Mouse (Mus musculus): ENCODE results near the gene Olfr912. TPM values are rescaled to one million over a fixed set of nuclear protein-coding genes. Genes with fewer than 3 reads are reported as not detected.

Olfr912 gene
- polyA plus RNA-seq (2012; ENCODE audit: insufficient read depth, insufficient read length, missing spikeins): 0.15 TPM in 2 replicates

DNA sequence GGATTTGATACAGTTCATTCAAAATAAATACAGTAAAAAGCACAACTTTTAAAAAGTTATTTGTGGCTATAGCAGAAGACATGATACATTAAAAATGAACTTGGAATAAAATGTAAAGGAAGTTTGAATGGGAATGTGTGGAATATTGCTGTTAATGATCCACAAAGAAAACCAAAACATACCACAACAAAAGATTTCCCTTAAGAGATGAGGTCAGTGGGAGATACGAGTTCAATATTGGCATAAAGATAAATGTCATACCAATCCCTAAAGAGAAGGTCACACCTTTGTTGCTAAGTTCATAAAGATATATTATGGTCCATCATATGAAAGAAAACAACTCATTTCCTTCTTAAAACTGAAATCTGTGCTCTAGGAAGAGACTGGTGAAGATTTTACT lies at the start of gene Olfr912:
Gene Olfr912, plus strand, starts transcription at position 301 of the 400 bp plus-strand sequence.
- no peak within 1 kb of the TSS for H3K27ac ChIP-seq (ENCODE audit: insufficient read depth, low read depth, low read length)
- H3K4me1 ChIP-seq (ENCODE audit: control insufficient read depth, insufficient read depth, low read length): no peaks in the 10 kb centered on the region
- TF ChIP-seq CTCF (IDR thresholded peaks at IDR 0.05; ENCODE audit: low read depth, low read length) (no peak), POLR2A (IDR thresholded peaks at IDR 0.05; ENCODE audit: borderline replicate concordance, low read depth, low read length) (no peak)
- H3K4me3 ChIP-seq (ENCODE audit: insufficient read depth, low read length): no peak within 1 kb of the TSS

DNA sequence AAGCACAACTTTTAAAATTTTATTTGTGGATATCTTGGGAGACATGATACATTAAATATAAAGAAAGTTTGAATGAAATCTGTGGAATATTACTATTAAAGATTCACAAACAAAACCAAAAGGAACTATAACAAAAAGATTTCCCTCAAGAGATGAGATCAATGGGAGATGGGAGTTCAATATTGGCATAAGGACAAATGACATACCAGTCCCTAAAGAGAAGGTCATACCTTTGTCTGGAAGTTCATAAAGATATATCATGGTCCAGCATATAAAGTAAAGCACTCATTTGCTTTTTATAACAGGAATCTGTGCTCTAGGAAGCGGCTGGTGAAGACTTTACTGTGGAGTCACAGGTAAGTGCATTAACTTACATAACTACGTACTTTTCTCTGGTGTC lies 42.4 kb upstream of the Olfr912 start, which contains the start of gene Olfr910:
Gene Olfr910, plus strand, starts transcription at position 301 of the 400 bp plus-strand sequence.
- no peak within 1 kb of the TSS for H3K4me3 ChIP-seq (ENCODE audit: insufficient read depth, low read length)
- no peak within 1 kb of the TSS for H3K27ac ChIP-seq (ENCODE audit: insufficient read depth, low read depth, low read length)
- H3K4me1 ChIP-seq (ENCODE audit: control insufficient read depth, insufficient read depth, low read length): no peaks in the 10 kb centered on the region
- no peak for TF ChIP-seq POLR2A (IDR thresholded peaks at IDR 0.05; ENCODE audit: borderline replicate concordance, low read depth, low read length)
- no peak for TF ChIP-seq CTCF (IDR thresholded peaks at IDR 0.05; ENCODE audit: low read depth, low read length)

DNA sequence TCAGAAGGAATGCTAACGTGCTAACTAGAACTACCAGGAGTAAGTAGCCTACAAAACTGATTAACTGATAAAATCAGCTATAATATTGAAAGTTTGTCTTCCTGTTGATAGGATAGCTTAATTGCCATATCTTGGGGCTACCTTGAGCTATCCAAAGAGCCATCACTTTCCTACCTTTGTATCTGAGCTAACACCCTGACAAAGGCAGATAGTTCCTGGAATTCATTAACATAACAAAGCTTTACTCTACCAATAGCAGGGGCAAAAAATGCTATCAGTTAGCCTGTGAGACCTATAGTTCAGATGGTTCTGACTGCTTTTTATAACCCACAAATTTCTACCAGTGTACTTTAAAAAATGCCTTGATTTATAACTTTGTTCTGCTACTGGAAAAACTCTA lies 11.1 kb downstream of the Olfr912 start:
- Histone ChIP-seq H3K4me1 (ENCODE audit: control insufficient read depth, insufficient read depth, low read length) (no peaks in the 10 kb centered on the region), H3K27ac (ENCODE audit: insufficient read depth, low read depth, low read length) (no peak overlapping the region), H3K4me3 (ENCODE audit: insufficient read depth, low read length) (no peak overlapping the region)
- TF ChIP-seq CTCF (IDR thresholded peaks at IDR 0.05; ENCODE audit: low read depth, low read length) (no peak), POLR2A (IDR thresholded peaks at IDR 0.05; ENCODE audit: borderline replicate concordance, low read depth, low read length) (no peak)

DNA sequence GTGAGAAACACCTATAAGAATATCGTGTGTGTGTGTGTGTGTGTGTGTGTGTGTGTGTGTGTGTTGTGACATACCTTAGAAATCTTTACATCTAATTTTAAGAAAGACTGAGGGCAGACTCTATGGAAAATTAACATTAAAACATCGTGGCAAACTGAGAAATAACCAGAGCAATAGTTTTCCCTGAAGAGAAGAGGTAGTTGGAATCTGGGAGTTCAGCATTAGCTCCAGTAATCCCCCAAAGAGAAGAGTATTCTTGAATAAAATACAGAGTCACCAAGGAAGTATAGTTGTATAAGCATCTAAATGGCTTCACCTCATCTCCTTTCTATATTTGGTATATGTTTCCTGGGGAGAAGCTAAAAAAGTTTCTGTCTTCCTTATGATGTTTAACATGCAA lies 12.5 kb downstream of the Olfr912 start, which contains the start of gene Olfr913:
Gene Olfr913, plus strand, starts transcription at position 301 of the 400 bp plus-strand sequence.
- Histone ChIP-seq H3K27ac (ENCODE audit: insufficient read depth, low read depth, low read length) (no peak within 1 kb of the TSS), H3K4me3 (ENCODE audit: insufficient read depth, low read length) (no peak within 1 kb of the TSS), H3K4me1 (ENCODE audit: control insufficient read depth, insufficient read depth, low read length) (no peaks in the 10 kb centered on the region)
- TF ChIP-seq POLR2A (IDR thresholded peaks at IDR 0.05; ENCODE audit: borderline replicate concordance, low read depth, low read length): no peak
- TF ChIP-seq CTCF (IDR thresholded peaks at IDR 0.05; ENCODE audit: low read depth, low read length): no peak

DNA sequence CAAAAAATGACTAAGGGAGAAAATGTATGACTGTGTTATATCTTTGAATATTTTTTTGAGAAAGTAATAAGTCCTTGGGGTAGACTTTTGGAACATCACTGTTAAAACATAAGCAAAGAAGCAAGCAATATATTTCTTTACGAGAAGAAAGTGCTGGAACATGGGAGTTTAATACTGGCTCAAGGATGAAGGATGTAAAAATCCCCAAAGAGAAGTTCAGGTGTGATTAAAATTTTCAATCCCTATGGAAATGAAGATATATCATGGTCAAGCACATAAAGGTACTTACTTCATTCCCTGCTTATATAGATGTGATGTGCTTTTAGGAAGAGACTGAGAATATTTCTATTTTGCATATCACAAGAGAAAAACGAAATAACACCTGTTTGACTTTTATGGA lies 24.8 kb downstream of the Olfr912 start, which contains the start of gene Olfr914:
Gene Olfr914, plus strand, starts transcription at position 301 of the 400 bp plus-strand sequence.
- TF ChIP-seq CTCF (IDR thresholded peaks at IDR 0.05; ENCODE audit: low read depth, low read length): no peak
- no peak for TF ChIP-seq POLR2A (IDR thresholded peaks at IDR 0.05; ENCODE audit: borderline replicate concordance, low read depth, low read length)
- no peak within 1 kb of the TSS for H3K4me3 ChIP-seq (ENCODE audit: insufficient read depth, low read length)
- no peak within 1 kb of the TSS for H3K27ac ChIP-seq (ENCODE audit: insufficient read depth, low read depth, low read length)
- H3K4me1 ChIP-seq (ENCODE audit: control insufficient read depth, insufficient read depth, low read length): no peaks in the 10 kb centered on the region

DNA sequence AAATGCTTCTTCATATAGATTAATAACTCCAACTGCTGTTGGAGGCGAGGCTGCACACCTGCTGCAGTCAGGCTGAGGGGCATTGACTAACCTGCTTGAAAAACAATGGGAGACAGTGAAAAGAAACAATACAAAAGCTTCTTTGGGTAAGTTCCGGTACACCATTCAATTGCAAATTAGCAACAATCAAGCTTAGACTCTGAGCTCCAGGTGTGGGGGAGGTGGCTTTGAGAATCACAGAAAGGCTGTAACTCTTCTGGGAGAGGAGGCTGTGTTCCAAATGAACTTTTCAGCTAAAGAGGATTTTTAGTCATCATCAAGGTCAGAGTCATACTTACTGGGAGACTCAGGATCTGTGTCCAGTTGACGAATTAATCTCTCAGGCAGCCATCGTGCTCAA lies 52.4 kb downstream of the Olfr912 start:
- no peak overlapping the region for H3K4me3 ChIP-seq (ENCODE audit: insufficient read depth, low read length)
- no peak overlapping the region for H3K27ac ChIP-seq (ENCODE audit: insufficient read depth, low read depth, low read length)
- H3K4me1 ChIP-seq (ENCODE audit: control insufficient read depth, insufficient read depth, low read length): no peaks in the 10 kb centered on the region
- TF ChIP-seq CTCF (IDR thresholded peaks at IDR 0.05; ENCODE audit: low read depth, low read length): no peak
- TF ChIP-seq POLR2A (IDR thresholded peaks at IDR 0.05; ENCODE audit: borderline replicate concordance, low read depth, low read length): no peak

Other genes starting within 250 kb of the Olfr912 start
- not detected in 2 replicates for gene Olfr898, start 231.8 kb upstream of the Olfr912 start, polyA plus RNA-seq (2012; ENCODE audit: insufficient read depth, insufficient read length, missing spikeins)
- not detected in 2 replicates for gene Olfr250, start 213.3 kb upstream of the Olfr912 start, polyA plus RNA-seq (2012; ENCODE audit: insufficient read depth, insufficient read length, missing spikeins)
- not detected in 2 replicates for gene Olfr251, start 203.1 kb upstream of the Olfr912 start, polyA plus RNA-seq (2012; ENCODE audit: insufficient read depth, insufficient read length, missing spikeins)
- gene Olfr147, start 178.5 kb upstream of the Olfr912 start, polyA plus RNA-seq (2012; ENCODE audit: insufficient read depth, insufficient read length, missing spikeins): not detected in 2 replicates
- gene Olfr901, start 150.7 kb upstream of the Olfr912 start, polyA plus RNA-seq (2012; ENCODE audit: insufficient read depth, insufficient read length, missing spikeins): not detected in 2 replicates
- gene Olfr902, start 132.5 kb upstream of the Olfr912 start, polyA plus RNA-seq (2012; ENCODE audit: insufficient read depth, insufficient read length, missing spikeins): not detected in 2 replicates
- gene Olfr904, start 117.0 kb upstream of the Olfr912 start, polyA plus RNA-seq (2012; ENCODE audit: insufficient read depth, insufficient read length, missing spikeins): not detected in 2 replicates
- 0.16 and 0.41 TPM in 2 replicates for gene Olfr905, start 109.1 kb upstream of the Olfr912 start, polyA plus RNA-seq (2012; ENCODE audit: insufficient read depth, insufficient read length, missing spikeins)
- not detected in 2 replicates for gene Olfr906, start 93.1 kb upstream of the Olfr912 start, polyA plus RNA-seq (2012; ENCODE audit: insufficient read depth, insufficient read length, missing spikeins)
- gene Olfr907, start 84.4 kb upstream of the Olfr912 start, polyA plus RNA-seq (2012; ENCODE audit: insufficient read depth, insufficient read length, missing spikeins): not detected in 2 replicates
- not detected in 2 replicates for gene Olfr911-ps1, start 58.6 kb upstream of the Olfr912 start, polyA plus RNA-seq (2012; ENCODE audit: insufficient read depth, insufficient read length, missing spikeins)
- not detected in 2 replicates for gene Olfr910, start 42.3 kb upstream of the Olfr912 start, polyA plus RNA-seq (2012; ENCODE audit: insufficient read depth, insufficient read length, missing spikeins)
- gene Olfr913, start 12.6 kb downstream of the Olfr912 start, polyA plus RNA-seq (2012; ENCODE audit: insufficient read depth, insufficient read length, missing spikeins): not detected in 2 replicates
- not detected in 2 replicates for gene Olfr914, start 24.9 kb downstream of the Olfr912 start, polyA plus RNA-seq (2012; ENCODE audit: insufficient read depth, insufficient read length, missing spikeins)
- gene Olfr916, start 79.7 kb downstream of the Olfr912 start, polyA plus RNA-seq (2012; ENCODE audit: insufficient read depth, insufficient read length, missing spikeins): not detected in 2 replicates
- gene Olfr917, start 85.7 kb downstream of the Olfr912 start, polyA plus RNA-seq (2012; ENCODE audit: insufficient read depth, insufficient read length, missing spikeins): not detected in 2 replicates
- not detected in 2 replicates for gene Olfr918, start 94.4 kb downstream of the Olfr912 start, polyA plus RNA-seq (2012; ENCODE audit: insufficient read depth, insufficient read length, missing spikeins)
- not detected in 2 replicates for gene Olfr919, start 123.5 kb downstream of the Olfr912 start, polyA plus RNA-seq (2012; ENCODE audit: insufficient read depth, insufficient read length, missing spikeins)
- gene Vwa5a, start 138.1 kb downstream of the Olfr912 start, polyA plus RNA-seq (2012; ENCODE audit: insufficient read depth, insufficient read length, missing spikeins): 211 and 230 TPM in 2 replicates
- 1.5 and 2.6 TPM in 2 replicates for gene Olfr920, start 172.1 kb downstream of the Olfr912 start, polyA plus RNA-seq (2012; ENCODE audit: insufficient read depth, insufficient read length, missing spikeins)
- not detected in 2 replicates for gene Olfr921, start 192.9 kb downstream of the Olfr912 start, polyA plus RNA-seq (2012; ENCODE audit: insufficient read depth, insufficient read length, missing spikeins)
- not detected in 2 replicates for gene Olfr922, start 234.4 kb downstream of the Olfr912 start, polyA plus RNA-seq (2012; ENCODE audit: insufficient read depth, insufficient read length, missing spikeins)
- gene Olfr923, start 246.4 kb downstream of the Olfr912 start, polyA plus RNA-seq (2012; ENCODE audit: insufficient read depth, insufficient read length, missing spikeins): not detected in 2 replicates

All from bone marrow macrophage, adult 2 months (primary cell).